Mouse (Mus musculus) MEL (cell line): ENCODE measurements around the gene Rpl15.

ENCODE experiments used
- CTCF ChIP-seq, 3 experiments: IDR thresholded peaks in 2 of 3; conservative IDR thresholded peaks in 1 of 3; 2 replicates each; pipeline ENCODE4 v1.5.1; 2011 to 2012; ENCODE audit warnings: low read length in 3 of 3, low read depth in 2 of 3, mild to moderate bottlenecking in 2 of 3, improper control_type of control experiment in 1 of 3, inconsistent platforms in 1 of 3, mixed read lengths in 1 of 3, moderate library complexity in 1 of 3; ENCODE audit not compliant: control insufficient read depth in 1 of 3, insufficient read depth in 1 of 3, poor library complexity in 1 of 3, severe bottlenecking in 1 of 3
- E2F4 ChIP-seq: IDR thresholded peaks from 2 replicates; pipeline ENCODE4 v1.6.1; 2011; ENCODE audit warnings: low read depth, low read length, improper control_type of control experiment, borderline replicate concordance
- HCFC1 ChIP-seq: IDR thresholded peaks from 2 replicates; pipeline ENCODE4 v1.6.1; 2012; ENCODE audit warnings: low read depth, mild to moderate bottlenecking, inconsistent platforms, low read length, improper control_type of control experiment, moderate library complexity
- MXI1 ChIP-seq: IDR thresholded peaks from 2 replicates; pipeline ENCODE4 v1.6.1; 2011; ENCODE audit warnings: mild to moderate bottlenecking, low read depth, low read length, improper control_type of control experiment
- NELFE ChIP-seq: IDR thresholded peaks from 2 replicates; pipeline ENCODE4 v1.6.1; 2011; ENCODE audit warnings: low read depth, low read length, improper control_type of control experiment
- POLR2A ChIP-seq, 2 experiments: IDR thresholded peaks; 2 replicates each; pipeline ENCODE4 v1.6.1; 2011 to 2012; ENCODE audit warnings: low read length in 2 of 2, mild to moderate bottlenecking in 2 of 2, control low read depth in 1 of 2, improper control_type of control experiment in 1 of 2, low read depth in 1 of 2, moderate library complexity in 1 of 2; ENCODE audit not compliant: control insufficient read depth in 1 of 2, insufficient read depth in 1 of 2, poor library complexity in 1 of 2
- TCF12 ChIP-seq: IDR thresholded peaks from 2 replicates; pipeline ENCODE4 v1.6.1; 2014; ENCODE audit warnings: low read depth, mild to moderate bottlenecking, inconsistent platforms, low read length, improper control_type of control experiment, moderate library complexity
- USF1 ChIP-seq: IDR thresholded peaks from 2 replicates; pipeline ENCODE4 v1.6.1; 2014; ENCODE audit warnings: low read depth, mild to moderate bottlenecking, inconsistent platforms, low read length, improper control_type of control experiment, moderate library complexity
- ZNF384 ChIP-seq: IDR thresholded peaks from 2 replicates; pipeline ENCODE4 v1.6.1; 2012; ENCODE audit warnings: low read depth, mild to moderate bottlenecking, inconsistent platforms, low read length, improper control_type of control experiment

DNA sequence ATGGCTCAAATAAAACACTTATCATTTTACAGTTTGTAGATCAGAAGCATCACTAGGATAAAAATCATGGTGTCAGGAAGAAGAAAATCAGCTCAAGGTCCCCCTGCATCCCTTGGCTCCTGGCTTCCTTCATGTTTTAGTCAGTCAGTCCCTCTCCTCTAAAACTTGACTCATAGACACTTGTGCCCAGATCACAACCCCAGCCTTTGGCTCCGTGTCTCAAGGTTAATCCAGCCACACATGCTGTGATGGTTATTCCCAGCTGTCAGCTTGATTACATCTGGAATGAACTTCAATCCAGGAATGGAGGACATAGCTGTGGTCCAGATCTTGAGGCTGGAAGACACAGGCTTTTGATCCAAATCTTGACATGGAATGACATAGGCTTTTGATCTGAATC is 3.3 kb upstream of the Rpl15 start:
- TF ChIP-seq MXI1 (no peak), USF1 (no peak), NELFE (no peak), POLR2A (IDR thresholded peaks at IDR 0.05; ENCODE audit: control insufficient read depth in 1 of 2, insufficient read depth in 1 of 2, low read depth in 1 of 2, low read length in 2 of 2, poor library complexity in 1 of 2) (no peak), HCFC1 (no peak), CTCF (IDR thresholded peaks at IDR 0.05 in 2 of 3, conservative IDR thresholded peaks at IDR 0.05 in 1 of 3; ENCODE audit: control insufficient read depth in 1 of 3, insufficient read depth in 1 of 3, low read depth in 2 of 3, low read length in 3 of 3, poor library complexity in 1 of 3, severe bottlenecking in 1 of 3) (no peak), E2F4 (no peak), TCF12 (no peak), ZNF384 (no peak)
